ENCODE assay signal across 7 mouse cellular contexts in genomic region chr7:105810280-105810876, GRCm38 (mm10). TPM values are rescaled to one million over a fixed set of nuclear protein-coding genes. Genes with fewer than 3 reads are reported as not detected.
DNase-seq lines count a peak whose midpoint lies in the region; ATAC-seq and TF ChIP-seq lines count a peak whose summit lies in the region.

No protein-coding gene starts in this region.

- peak overlapping the region; percentile 63 for H3K4me2 ChIP-seq in midbrain, embryonic 11.5 days

- H3K9ac ChIP-seq in liver, adult 2 months (ENCODE audit: low read depth, low read length): peak overlapping the region; percentile 92
- H3K9ac ChIP-seq in midbrain, embryonic 11.5 days (ENCODE audit: low read length): peak overlapping the region; percentile 93

- H3K36me3 ChIP-seq in liver, adult 2 months (ENCODE audit: control insufficient read depth, insufficient read depth, low read length): peaks cover 6% of the 10 kb centered on the region; the same call in 1 of the 2 replicates
- peaks cover 29% of the 10 kb centered on the region for H3K36me3 ChIP-seq in hindbrain, embryonic 10.5 days
- H3K36me3 ChIP-seq in midbrain, embryonic 11.5 days (ENCODE audit: control insufficient read depth, insufficient read depth, low read length): peaks cover 8% of the 10 kb centered on the region; the same call in 1 of the 2 replicates

- no peak for TF ChIP-seq CTCF in liver, adult 2 months (IDR thresholded peaks at IDR 0.05; ENCODE audit: low read depth, low read length)

- no peaks in the 10 kb centered on the region for H3K9me3 ChIP-seq in hindbrain, embryonic 10.5 days
- no peaks in the 10 kb centered on the region for H3K9me3 ChIP-seq in midbrain, embryonic 11.5 days (ENCODE audit: control insufficient read depth, low read length)

- ATAC-seq in midbrain, embryonic 11.5 days (ENCODE audit: low FRiP score): no peak
- ATAC-seq in granulocyte monocyte progenitor cell, adult 5-6 weeks (replicated peaks; ENCODE audit: poor library complexity, severe bottlenecking): no peak

- TF ChIP-seq POLR2A in liver, adult 2 months (IDR thresholded peaks at IDR 0.05; ENCODE audit: extremely low read depth, insufficient read depth, low read length): no peak

- WGBS in liver, adult 2 months: 1% methylated on average over 37 of the region's 37 CpGs
- 7% methylated on average over 37 of the region's 37 CpGs for WGBS in hindbrain, embryonic 10.5 days
- 6% methylated on average over 37 of the region's 37 CpGs for WGBS in midbrain, embryonic 11.5 days

- H3K4me3 ChIP-seq in liver, adult 2 months (ENCODE audit: insufficient read depth, low read depth, low read length): peak overlapping the region; percentile 82
- H3K4me3 ChIP-seq in hindbrain, embryonic 10.5 days: peak overlapping the region; percentile 88
- H3K4me3 ChIP-seq in midbrain, embryonic 11.5 days (ENCODE audit: low read depth, low read length): peak overlapping the region; percentile 84

- H3K79me2 ChIP-seq in liver, adult 2 months (ENCODE audit: control insufficient read depth, insufficient read depth, low read length): peaks cover 6% of the 10 kb centered on the region; the same call in 1 of the 2 replicates

- peaks cover 12% of the 10 kb centered on the region for H3K4me1 ChIP-seq in liver, adult 2 months (ENCODE audit: control insufficient read depth, insufficient read depth, low read length)
- H3K4me1 ChIP-seq in hindbrain, embryonic 10.5 days (replicated peaks): peaks cover 15% of the 10 kb centered on the region
- H3K4me1 ChIP-seq in midbrain, embryonic 11.5 days (ENCODE audit: control insufficient read depth, insufficient read depth, low read length): peaks cover 7% of the 10 kb centered on the region

- H3K27me3 ChIP-seq in liver, adult 2 months (ENCODE audit: control insufficient read depth, insufficient read depth, low read length): no peaks in the 10 kb centered on the region
- no peaks in the 10 kb centered on the region for H3K27me3 ChIP-seq in hindbrain, embryonic 10.5 days (ENCODE audit: insufficient read depth, poor library complexity, severe bottlenecking)
- H3K27me3 ChIP-seq in midbrain, embryonic 11.5 days (ENCODE audit: control insufficient read depth, insufficient read depth, low read length): no peaks in the 10 kb centered on the region

- DNase-seq in liver, adult 2 months (ENCODE audit: extremely low read depth, low read depth, low spot score): peak; percentile 18
- DNase-seq in liver: no peak
- peak; percentile 34 for DNase-seq in c-Kit-negative CD71-positive TER-119-positive erythroid progenitor cells, embryonic 14.5 days (ENCODE audit: low read depth, low spot score)
- DNase-seq in hindbrain, embryonic 10.5 days (ENCODE audit: low spot score): no peak
- no peak for DNase-seq in midbrain, embryonic 11.5 days (ENCODE audit: low spot score, missing footprints)
- DNase-seq in adrenal gland, adult (ENCODE audit: inconsistent age in 2 of 2, low spot score in 1 of 2): no peak

- peak overlapping the region; percentile 75 for H3K27ac ChIP-seq in liver, adult 2 months (replicated peaks; ENCODE audit: insufficient read depth, low read depth, low read length)
- peak overlapping the region; percentile 95 for H3K27ac ChIP-seq in hindbrain, embryonic 10.5 days
- H3K27ac ChIP-seq in midbrain, embryonic 11.5 days (ENCODE audit: low read depth, low read length): peak overlapping the region; percentile 64

RNA-seq across cellular contexts. Expression of gene Mrpl17, which starts 0.5 kb away (rescaled TPM):
- total RNA-seq in liver, adult 2 months (2014; rRNA removed): 109 and 118 TPM in 2 replicates
- polyA plus RNA-seq in liver, adult 2 months (2012; rRNA removed): 207 and 261 TPM in 2 replicates
- 298 and 325 TPM in 2 replicates for polyA plus RNA-seq in hindbrain, embryonic 10.5 days (2016; fragmentation: Nextera tagmentation; extraction: Ambion mirVana)
- polyA plus RNA-seq in midbrain, embryonic 11.5 days (2014; fragmentation: Nextera tagmentation; extraction: Ambion mirVana): 245 and 258 TPM in 2 replicates
- total RNA-seq in granulocyte monocyte progenitor cell, adult 5-6 weeks (2014; fragmentation: Nextera tagmentation): 133 and 143 TPM in 2 replicates
- total RNA-seq in granulocyte monocyte progenitor cell, adult 5-6 weeks (2017): 62.2 and 81.9 TPM in 2 replicates

RNA-seq across cellular contexts. Expression of gene Dchs1, which starts 22.9 kb away (rescaled TPM):
- total RNA-seq in liver, adult 2 months (2014; rRNA removed): 1.4 and 2.7 TPM in 2 replicates
- polyA plus RNA-seq in liver, adult 2 months (2012; rRNA removed): 1.1 TPM in 2 replicates
- polyA plus RNA-seq in hindbrain, embryonic 10.5 days (2016; fragmentation: Nextera tagmentation; extraction: Ambion mirVana): 9.3 and 13.4 TPM in 2 replicates
- 10.7 and 12.7 TPM in 2 replicates for polyA plus RNA-seq in midbrain, embryonic 11.5 days (2014; fragmentation: Nextera tagmentation; extraction: Ambion mirVana)
- total RNA-seq in granulocyte monocyte progenitor cell, adult 5-6 weeks (2014; fragmentation: Nextera tagmentation): not detected in 2 replicates
- total RNA-seq in granulocyte monocyte progenitor cell, adult 5-6 weeks (2017): not detected in 2 replicates

RNA-seq across cellular contexts. Expression of gene Tpp1, which starts 58.3 kb away (rescaled TPM):
- 27.4 and 43.8 TPM in 2 replicates for total RNA-seq in liver, adult 2 months (2014; rRNA removed)
- 95.3 and 124 TPM in 2 replicates for polyA plus RNA-seq in liver, adult 2 months (2012; rRNA removed)
- polyA plus RNA-seq in hindbrain, embryonic 10.5 days (2016; fragmentation: Nextera tagmentation; extraction: Ambion mirVana): 57.8 and 59.2 TPM in 2 replicates
- polyA plus RNA-seq in midbrain, embryonic 11.5 days (2014; fragmentation: Nextera tagmentation; extraction: Ambion mirVana): 54.1 and 57.9 TPM in 2 replicates
- total RNA-seq in granulocyte monocyte progenitor cell, adult 5-6 weeks (2014; fragmentation: Nextera tagmentation): 46.8 and 52.4 TPM in 2 replicates
- total RNA-seq in granulocyte monocyte progenitor cell, adult 5-6 weeks (2017): 18.5 and 26.1 TPM in 2 replicates

Comparison
In these comparisons a context has a peak if more than half of its experiments do, and no peak if none do; other contexts are left out.
1. DNase-seq: peak in liver, adult 2 months (single experiment) and c-Kit-negative CD71-positive TER-119-positive erythroid progenitor cells, embryonic 14.5 days (single experiment); none in liver (single experiment), hindbrain, embryonic 10.5 days (single experiment), midbrain, embryonic 11.5 days (single experiment) and adrenal gland, adult (0 of 2).
2. Peak in every context shown above with its lines, with median percentiles within 50 percentile points of each other: H3K27ac ChIP-seq and H3K4me3 ChIP-seq.